Mouse (Mus musculus) brain, embryonic 14.5 days (tissue): Measurements from ENCODE around the gene Agrp.

Source experiments
- CTCF ChIP-seq: fragments of 200-500 bp; IDR thresholded peaks from 2 replicates; pipeline ENCODE4 v1.5.1; 2012; ENCODE audit warnings: inconsistent platforms, mild to moderate bottlenecking, moderate library complexity, borderline replicate concordance; ENCODE audit not compliant: insufficient read depth, insufficient read length; ENCODE audit errors: extremely low read depth
- POLR2A ChIP-seq: fragments of 200-500 bp; IDR thresholded peaks from 2 replicates; pipeline ENCODE4 v1.6.1; 2012; ENCODE audit warnings: mild to moderate bottlenecking, inconsistent platforms, borderline replicate concordance; ENCODE audit not compliant: poor library complexity, insufficient read depth, insufficient read length, severe bottlenecking; ENCODE audit errors: extremely low read depth

GRCm38 (mm10) chr8:105609771-105610170 is 27.4 kb downstream of the Agrp start:
- TF ChIP-seq POLR2A (no peak), CTCF (no peak)
